Mouse (Mus musculus): ENCODE measurements around the gene Smim9. TPM values are rescaled to one million over a fixed set of nuclear protein-coding genes. Genes with fewer than 3 reads are reported as not detected.

Gene Smim9
- polyA plus RNA-seq, 1 experiment, result not detected

DNA sequence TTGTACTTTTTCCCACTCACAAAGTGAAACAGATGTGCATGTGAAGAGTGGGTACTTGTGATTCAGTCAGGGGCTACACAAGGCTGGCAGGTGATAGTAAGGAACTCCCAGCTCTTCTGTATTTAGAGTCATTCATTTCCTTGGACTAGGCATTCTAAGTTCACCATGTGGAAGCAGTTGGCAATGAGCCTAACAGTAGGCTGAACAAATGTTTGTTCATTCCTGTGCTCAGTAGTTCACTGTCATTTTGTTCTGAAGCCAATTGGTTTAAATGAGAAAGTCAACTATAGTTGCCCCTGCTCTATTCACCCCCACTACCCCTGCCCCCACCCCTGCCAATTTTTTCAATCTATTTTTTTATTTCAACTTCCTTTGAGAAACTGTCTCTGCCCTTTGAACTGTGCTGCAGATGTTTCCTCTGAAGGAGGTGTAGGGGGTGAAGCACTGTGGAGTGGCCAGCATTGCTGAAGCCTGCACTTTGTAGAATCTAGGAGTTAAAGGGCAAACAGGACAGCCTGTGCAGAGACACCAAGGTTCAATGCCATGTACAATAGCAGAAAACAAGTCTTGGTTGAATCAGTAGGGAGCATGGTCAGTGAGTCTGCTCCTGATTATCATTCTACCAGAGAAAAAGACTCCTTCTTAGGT, 35.1 kb downstream of the Smim9 start:
- peak; percentile 17 for DNase-seq (ENCODE audit: low read depth)
- no peak for TF ChIP-seq POLR2A (IDR thresholded peaks at IDR 0.05; ENCODE audit: borderline replicate concordance, extremely low read depth, insufficient read depth, insufficient read length, poor library complexity, severe bottlenecking)
- no peak for TF ChIP-seq CTCF (IDR thresholded peaks at IDR 0.05; ENCODE audit: borderline replicate concordance, extremely low read depth, insufficient read depth, insufficient read length)

GRCm38 (mm10) chrX:75126893-75127292, 36.7 kb downstream of the Smim9 start:
- TF ChIP-seq POLR2A (IDR thresholded peaks at IDR 0.05; ENCODE audit: borderline replicate concordance, extremely low read depth, insufficient read depth, insufficient read length, poor library complexity, severe bottlenecking) (no peak), CTCF (IDR thresholded peaks at IDR 0.05; ENCODE audit: borderline replicate concordance, extremely low read depth, insufficient read depth, insufficient read length) (no peak)
- DNase-seq (ENCODE audit: low read depth), result no peak

DNA sequence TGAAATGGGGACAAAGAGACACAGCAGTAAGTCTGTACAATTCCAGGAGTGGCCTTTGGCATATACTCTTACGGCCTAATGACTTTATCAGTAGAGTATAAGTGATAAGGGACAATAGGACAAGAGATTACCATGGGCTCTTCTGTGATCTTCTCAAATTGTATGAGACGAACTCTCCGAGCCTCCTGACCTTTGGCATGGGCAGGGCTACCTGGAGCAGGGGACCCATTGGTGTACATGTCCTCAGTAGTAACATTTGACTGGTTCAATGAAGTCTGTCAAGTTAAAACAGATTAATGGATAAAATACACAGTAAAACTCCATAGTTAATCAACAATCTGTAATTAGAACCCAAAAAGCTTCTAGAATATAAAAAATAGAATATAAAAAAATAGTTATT, 38.0 kb downstream of the Smim9 start:
- TF ChIP-seq POLR2A (IDR thresholded peaks at IDR 0.05; ENCODE audit: borderline replicate concordance, extremely low read depth, insufficient read depth, insufficient read length, poor library complexity, severe bottlenecking) (no peak), CTCF (IDR thresholded peaks at IDR 0.05; ENCODE audit: borderline replicate concordance, extremely low read depth, insufficient read depth, insufficient read length) (no peak)
- DNase-seq (ENCODE audit: low read depth), result no peak

GRCm38 (mm10) chrX:75115550-75115949, 48.0 kb downstream of the Smim9 start:
- TF ChIP-seq CTCF (IDR thresholded peaks at IDR 0.05; ENCODE audit: borderline replicate concordance, extremely low read depth, insufficient read depth, insufficient read length) (no peak), POLR2A (IDR thresholded peaks at IDR 0.05; ENCODE audit: borderline replicate concordance, extremely low read depth, insufficient read depth, insufficient read length, poor library complexity, severe bottlenecking) (no peak)

GRCm38 (mm10) chrX:75102293-75102692, 61.3 kb downstream of the Smim9 start:
- TF ChIP-seq CTCF (IDR thresholded peaks at IDR 0.05; ENCODE audit: borderline replicate concordance, extremely low read depth, insufficient read depth, insufficient read length) (no peak), POLR2A (IDR thresholded peaks at IDR 0.05; ENCODE audit: borderline replicate concordance, extremely low read depth, insufficient read depth, insufficient read length, poor library complexity, severe bottlenecking) (no peak)
- DNase-seq (ENCODE audit: low read depth), result no peak

More at GRCm38 (mm10) chrX:75115550-75115949, 48.0 kb downstream of the Smim9 start:
- DNase-seq (ENCODE audit: low read depth), result no peak

DNA sequence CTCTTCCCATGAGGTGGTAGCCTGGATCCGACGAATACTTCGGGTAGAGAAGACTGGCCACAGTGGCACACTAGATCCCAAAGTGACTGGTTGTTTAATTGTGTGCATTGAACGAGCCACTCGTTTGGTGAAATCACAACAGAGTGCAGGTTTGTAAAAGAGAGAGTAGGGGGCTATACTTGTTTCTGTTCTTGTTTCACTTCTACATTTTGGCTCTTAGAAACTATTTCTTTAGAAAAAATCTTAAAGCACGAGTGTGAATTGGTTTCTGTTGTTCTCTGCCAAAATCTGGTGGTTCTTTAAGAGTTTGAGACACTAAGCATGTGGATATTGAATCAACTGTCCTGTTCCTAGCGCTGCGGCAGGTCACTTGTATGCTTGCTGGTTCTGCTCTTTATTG, 64.8 kb downstream of the Smim9 start:
- no peak for TF ChIP-seq POLR2A (IDR thresholded peaks at IDR 0.05; ENCODE audit: borderline replicate concordance, extremely low read depth, insufficient read depth, insufficient read length, poor library complexity, severe bottlenecking)
- TF ChIP-seq CTCF (IDR thresholded peaks at IDR 0.05; ENCODE audit: borderline replicate concordance, extremely low read depth, insufficient read depth, insufficient read length), result no peak
- no peak for DNase-seq (ENCODE audit: low read depth)

GRCm38 (mm10) chrX:75096163-75096770, 67.3 kb downstream of the Smim9 start:
- DNase-seq (ENCODE audit: low read depth), result peak; percentile 31
- TF ChIP-seq POLR2A (IDR thresholded peaks at IDR 0.05; ENCODE audit: borderline replicate concordance, extremely low read depth, insufficient read depth, insufficient read length, poor library complexity, severe bottlenecking) (no peak), CTCF (IDR thresholded peaks at IDR 0.05; ENCODE audit: borderline replicate concordance, extremely low read depth, insufficient read depth, insufficient read length) (no peak)

Other genes with a start within 250 kb of the Smim9 start
- 0.67 and 0.97 TPM in 2 replicates for gene Gab3, start 78.3 kb downstream of the Smim9 start, polyA plus RNA-seq (2012; rRNA removed)
- gene Dkc1, start 67.9 kb downstream of the Smim9 start, polyA plus RNA-seq (2012; rRNA removed), result 33.9 and 40.3 TPM in 2 replicates
- 14.0 and 15.3 TPM in 2 replicates for gene Mpp1, start 32.8 kb downstream of the Smim9 start, polyA plus RNA-seq (2012; rRNA removed)
- gene Fundc2, start 218.6 kb upstream of the Smim9 start, polyA plus RNA-seq (2012; rRNA removed), result 18.5 and 21.2 TPM in 2 replicates
- 0.35 and 1.2 TPM in 2 replicates for gene F8, start 218.8 kb upstream of the Smim9 start, polyA plus RNA-seq (2012; rRNA removed)